Mouse (Mus musculus) granulocyte monocyte progenitor cell, adult 5-6 weeks (primary cell): ENCODE measurements around the gene Pmepa1. TPM values are rescaled to one million over a fixed set of nuclear protein-coding genes. Genes with fewer than 3 reads are reported as not detected.

ENCODE experiments used
- ATAC-seq: replicated peaks from 2 replicates; pipeline ENCODE4 v1.8.0; 2016; ENCODE audit warnings: mild to moderate bottlenecking, moderate TSS enrichment, inconsistent platforms; ENCODE audit not compliant: poor library complexity, severe bottlenecking
- total RNA-seq, 2 experiments: library from RNA; stranded (forward) in 1 of 2; stranded (reverse) in 1 of 2; fragments of 200-712, 200-1000 nt in 1 of 2; fragments of >200 nt in 1 of 2; fragmentation: Nextera tagmentation in 1 of 2; gene quantifications; 2 replicates each; pipeline ENCODE4 v1.2.3; 2014 to 2017

Pmepa1 gene
- total RNA-seq, 2 experiments from 2014 or later = not detected

GRCm38 (mm10) chr2:173278846-173279580, 2.7 kb upstream of the Pmepa1 start:
- ATAC-seq = peak; percentile 32

GRCm38 (mm10) chr2:173276859-173277258, 526 bp upstream of the Pmepa1 start:
- no peak for ATAC-seq

GRCm38 (mm10) chr2:173275343-173276201, 761 bp downstream of the Pmepa1 start:
- ATAC-seq = peak; percentile 43

GRCm38 (mm10) chr2:173274428-173275342, 1.6 kb downstream of the Pmepa1 start:
- ATAC-seq = peak; percentile 4

GRCm38 (mm10) chr2:173273885-173274284, 2.4 kb downstream of the Pmepa1 start:
- ATAC-seq = no peak

GRCm38 (mm10) chr2:173272354-173272900, 3.9 kb downstream of the Pmepa1 start:
- no peak for ATAC-seq

- ATAC-seq = no peak
These were observed 4.8 kb downstream of the Pmepa1 start for GRCm38 (mm10) chr2:173271541-173271940.

- no peak for ATAC-seq
These were observed 5.6 kb downstream of the Pmepa1 start for GRCm38 (mm10) chr2:173270601-173271248.

- ATAC-seq = no peak
These were observed 6.1 kb downstream of the Pmepa1 start for GRCm38 (mm10) chr2:173270196-173270595.

- ATAC-seq = no peak
These were observed 8.8 kb downstream of the Pmepa1 start for GRCm38 (mm10) chr2:173267562-173267961.

GRCm38 (mm10) chr2:173266349-173267112, 9.8 kb downstream of the Pmepa1 start:
- ATAC-seq = no peak

- no peak for ATAC-seq
These were observed 10.7 kb downstream of the Pmepa1 start for GRCm38 (mm10) chr2:173265468-173266265.

GRCm38 (mm10) chr2:173264467-173265128, 11.7 kb downstream of the Pmepa1 start:
- ATAC-seq = peak; percentile 24; the same call in 1 of the 2 replicates

GRCm38 (mm10) chr2:173263636-173264330, 12.6 kb downstream of the Pmepa1 start:
- peak; percentile 72 for ATAC-seq

GRCm38 (mm10) chr2:173261497-173261896, 14.8 kb downstream of the Pmepa1 start:
- ATAC-seq = no peak

GRCm38 (mm10) chr2:173258459-173259091, 17.8 kb downstream of the Pmepa1 start:
- ATAC-seq = no peak
